Mouse (Mus musculus) layer of hippocampus, postnatal 10 days (tissue): ENCODE measurements around the gene Ptpn6. TPM values are rescaled to one million over a fixed set of nuclear protein-coding genes. Genes with fewer than 3 reads are reported as not detected.

ENCODE experiments used
- DNase-seq, 2 experiments: peaks; one replicate each; pipeline ENCODE4 v3.0.0; 2021; ENCODE audit warnings: low spot score in 2 of 2
- total RNA-seq, 2 experiments: library from RNA; stranded (reverse); gene quantifications; 2 replicates each; pipeline ENCODE4 v1.2.3; 2021

Gene Ptpn6
- total RNA-seq, 2 experiments from 2014 or later: 4.3 to 5.3 TPM

DNA sequence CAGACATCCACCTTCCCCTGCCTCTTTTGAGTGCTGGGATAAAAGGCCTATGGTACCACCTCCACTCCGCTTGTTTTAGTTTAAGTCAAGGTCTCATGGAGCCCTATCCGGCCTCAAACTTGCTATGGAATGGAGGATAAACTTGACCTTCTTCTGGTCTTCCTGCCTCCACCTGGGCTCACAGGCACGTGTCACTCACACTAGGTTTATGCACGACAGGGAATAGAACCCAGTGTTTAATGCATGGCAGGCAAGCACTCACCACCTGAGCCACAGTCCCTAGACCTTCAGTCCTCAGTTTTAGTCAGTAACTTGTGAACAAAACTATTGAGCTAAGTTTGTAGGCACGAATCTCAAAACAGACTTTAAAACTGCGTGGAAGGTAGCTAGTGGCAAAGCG, 7.5 kb downstream of the Ptpn6 start:
- no peak for DNase-seq

DNA sequence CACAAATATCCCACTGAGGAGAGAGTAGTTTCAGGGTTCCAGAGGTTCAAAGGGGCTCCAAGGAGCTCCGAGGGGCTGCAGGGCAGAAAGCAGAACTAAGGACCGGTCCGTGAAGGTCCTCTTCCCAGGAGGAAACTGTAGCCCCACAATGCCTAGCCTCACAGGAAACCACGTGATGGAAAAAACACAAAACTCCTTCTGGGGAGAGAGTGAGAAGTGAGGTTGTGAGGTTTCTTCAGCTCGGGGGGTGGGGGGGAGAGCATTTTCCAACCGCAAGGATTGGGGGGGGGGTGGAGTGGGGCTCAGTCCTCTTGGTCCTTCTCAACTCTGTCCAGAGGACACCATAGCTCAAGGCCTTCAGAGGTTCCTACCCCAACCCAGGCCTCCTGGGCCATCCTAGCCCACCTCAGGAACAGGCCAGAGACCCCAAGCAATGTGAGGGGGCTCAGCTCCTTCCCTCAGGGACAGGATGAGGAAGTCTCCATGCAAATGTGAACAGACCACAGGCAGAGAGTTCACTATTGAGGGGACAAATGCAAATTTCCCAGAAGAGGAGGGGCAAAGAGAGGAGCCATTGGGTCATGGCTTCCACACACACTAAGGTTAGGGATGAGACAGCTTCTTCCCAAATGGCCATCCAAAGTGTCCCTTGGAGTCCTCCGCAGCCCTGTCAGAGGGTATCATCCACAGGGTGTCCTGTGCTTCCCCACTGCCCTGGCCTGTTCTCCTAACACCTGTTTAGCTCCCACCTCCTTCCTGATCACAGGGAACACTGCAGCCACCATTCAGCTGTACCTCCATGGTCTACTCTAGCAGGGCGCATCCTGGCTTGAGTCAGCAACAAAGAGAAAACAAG, 8.4 kb downstream of the Ptpn6 start:
- DNase-seq: no peak

DNA sequence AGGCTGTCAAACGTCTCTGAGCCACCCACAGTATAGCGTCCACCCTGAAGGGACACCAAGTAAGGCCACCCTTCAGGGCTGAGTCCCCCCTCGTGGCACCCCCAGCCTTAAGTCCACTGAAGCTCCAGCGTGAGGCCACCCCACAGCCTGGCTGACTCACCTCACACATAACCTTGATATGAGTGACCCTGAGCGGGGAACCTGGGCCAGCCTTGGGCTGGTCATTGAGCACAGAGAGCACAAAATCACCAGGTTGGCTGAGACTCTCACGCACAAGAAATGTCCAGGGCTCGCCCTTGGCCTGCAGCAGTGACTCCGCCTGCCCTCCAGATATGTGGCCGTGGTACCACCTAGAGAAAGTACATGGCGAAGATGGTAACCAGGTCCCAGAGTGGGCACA, 9.9 kb downstream of the Ptpn6 start:
- DNase-seq: no peak

DNA sequence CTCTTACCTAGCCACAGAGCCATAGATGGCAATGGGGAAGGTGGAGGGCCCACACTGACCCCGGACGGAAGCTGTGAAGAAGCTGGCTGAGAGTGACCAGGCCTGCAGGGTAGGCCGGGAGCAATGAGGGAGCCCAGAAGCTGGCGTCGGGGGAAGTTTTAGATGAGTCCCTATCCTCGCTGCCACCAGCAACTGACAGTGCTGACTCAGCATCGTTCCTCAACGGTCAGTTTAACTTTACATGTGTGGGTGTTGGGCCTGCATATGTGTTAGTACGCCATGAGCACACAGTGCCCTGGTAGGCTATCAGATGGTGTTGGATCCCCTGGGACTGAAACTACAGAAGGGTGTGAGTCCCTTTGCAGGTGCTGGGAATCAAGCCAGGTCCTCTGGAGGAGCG, 14.0 kb downstream of the Ptpn6 start:
- DNase-seq: no peak

DNA sequence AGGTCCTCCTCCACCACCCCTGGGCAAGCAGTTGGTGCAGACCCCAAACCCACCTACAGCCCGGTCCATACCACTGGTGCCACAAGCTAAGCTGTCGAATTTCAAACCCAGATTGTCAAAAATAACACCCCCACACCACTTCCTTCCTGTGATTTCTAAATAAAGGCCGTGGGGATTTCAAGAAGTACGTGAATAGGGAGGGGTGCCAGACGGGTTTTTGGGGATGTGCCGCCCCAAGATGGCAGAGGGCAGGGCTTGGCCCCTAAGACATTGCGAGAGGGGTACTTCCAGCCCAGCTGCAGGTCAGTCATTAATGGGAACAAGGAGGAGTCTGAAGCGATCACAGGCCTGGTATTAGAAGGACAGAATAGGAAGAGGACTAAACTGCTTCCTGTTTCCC, 15.0 kb downstream of the Ptpn6 start:
- no peak for DNase-seq

DNA sequence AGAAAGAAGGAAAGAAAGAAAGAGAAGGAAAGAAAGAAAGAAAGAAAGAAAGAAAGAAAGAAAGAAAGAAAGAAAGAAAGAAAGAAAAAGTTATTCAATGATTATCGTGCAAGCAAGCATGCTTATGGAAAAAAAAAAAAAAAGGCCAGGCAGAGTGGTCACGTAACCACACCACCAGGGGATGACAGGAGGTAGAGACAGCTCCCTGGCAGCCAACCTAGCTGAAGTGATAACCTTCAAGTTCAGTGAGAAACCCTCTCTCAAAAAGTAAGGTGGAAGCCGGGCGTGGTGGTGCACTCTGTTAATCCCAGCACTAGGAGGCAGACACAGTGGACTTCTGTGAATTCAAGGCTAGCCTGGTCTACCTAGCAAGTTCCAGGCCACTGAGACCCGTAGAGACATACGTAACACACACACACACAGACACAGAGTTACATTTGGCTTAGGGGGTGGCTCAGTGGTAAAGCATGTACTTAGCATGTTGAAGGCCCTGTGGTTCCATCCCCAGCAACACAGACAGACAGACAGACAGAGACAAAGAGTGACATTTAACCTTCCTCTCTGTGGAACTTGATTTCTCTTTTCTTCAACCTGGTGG, 15.5 kb downstream of the Ptpn6 start:
- DNase-seq: no peak

DNA sequence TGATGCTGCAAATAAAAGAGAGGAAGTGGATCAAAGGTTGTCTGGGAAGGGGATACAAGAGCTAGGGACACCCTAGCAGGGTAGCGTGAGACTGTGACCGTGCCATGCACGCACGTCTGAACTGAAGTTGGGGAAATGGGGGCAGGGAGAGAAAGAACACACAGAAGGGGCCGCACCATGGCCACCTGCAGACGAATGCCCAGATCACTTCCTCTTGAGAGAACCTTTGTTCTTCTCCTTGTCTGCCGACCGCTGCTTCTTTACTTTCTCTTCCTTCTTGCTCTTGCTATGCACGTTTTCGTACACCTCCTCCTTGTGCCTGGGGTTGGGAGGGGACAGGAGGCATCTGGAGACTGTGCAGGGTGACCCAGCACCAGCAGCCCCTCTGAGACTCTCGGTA, 17.6 kb downstream of the Ptpn6 start:
- DNase-seq: no peak

DNA sequence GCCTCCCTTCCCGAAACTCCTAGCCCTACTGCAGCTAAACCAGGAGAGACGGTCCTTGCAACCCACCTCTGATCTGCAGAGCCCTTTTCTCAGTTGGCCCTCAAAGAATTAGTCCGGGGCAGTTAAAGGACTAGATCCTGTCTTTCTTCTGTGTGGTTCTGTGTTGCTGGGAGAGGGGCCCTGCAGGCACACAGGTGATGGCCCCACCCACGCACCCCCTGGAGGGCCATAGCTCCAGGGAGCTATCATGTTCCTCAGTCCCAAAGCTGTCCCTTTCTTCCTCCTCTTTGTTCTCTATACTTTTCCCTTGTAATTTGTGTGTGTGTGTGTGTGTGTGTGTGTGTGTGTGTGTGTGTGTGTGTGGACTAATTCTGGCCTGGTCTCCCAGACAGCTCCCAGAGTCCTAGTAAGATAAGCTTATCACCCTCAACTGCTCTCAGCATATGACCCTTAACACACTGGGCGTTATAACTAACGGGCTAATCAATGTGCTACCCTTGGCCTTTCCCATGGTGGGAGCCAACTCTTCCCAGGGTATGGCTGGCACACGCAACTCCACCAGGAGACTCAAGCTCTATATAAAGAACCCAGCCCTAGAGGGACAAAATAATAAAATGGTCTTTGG, 19.0 kb downstream of the Ptpn6 start:
- DNase-seq: no peak

DNA sequence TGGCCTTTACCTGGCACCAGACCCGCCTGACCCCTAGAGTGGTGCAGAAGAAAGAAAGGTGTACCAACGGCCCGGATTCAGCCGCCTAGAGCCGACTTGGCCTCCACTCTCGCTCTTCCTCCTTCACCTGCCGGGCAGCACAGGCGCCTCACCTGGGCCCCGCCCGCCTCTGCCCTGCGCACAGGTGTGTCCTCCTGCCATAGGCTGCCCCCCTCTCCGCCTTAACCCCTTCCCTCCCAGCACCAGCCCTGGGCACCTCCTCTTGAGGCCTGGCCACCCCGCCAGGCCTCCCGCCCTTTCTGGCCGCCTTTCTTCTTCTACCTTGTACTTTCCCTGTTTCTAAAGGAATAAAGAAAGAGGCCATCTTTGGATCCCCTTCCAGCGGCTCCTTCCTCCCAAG, 19.8 kb downstream of the Ptpn6 start:
- no peak for DNase-seq

DNA sequence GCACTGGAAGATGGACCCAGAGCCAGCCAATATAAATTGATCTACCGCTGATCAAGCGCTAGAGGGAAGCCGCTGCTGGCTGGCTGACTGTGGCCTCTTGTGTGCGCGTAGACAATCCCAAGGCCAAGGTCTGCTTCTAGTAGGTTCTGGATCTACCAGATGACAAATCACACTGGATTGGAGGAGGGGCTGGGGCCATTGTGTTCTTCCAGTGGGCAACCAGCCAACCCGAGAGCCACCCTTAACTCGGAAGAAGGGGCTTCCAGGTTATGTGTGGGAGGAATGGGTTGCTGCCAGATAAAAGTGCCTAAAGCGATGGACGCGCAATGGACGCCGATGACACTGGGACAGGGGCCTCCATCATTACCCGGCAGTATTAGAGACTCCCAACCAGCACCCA, 20.5 kb downstream of the Ptpn6 start:
- DNase-seq: no peak

DNA sequence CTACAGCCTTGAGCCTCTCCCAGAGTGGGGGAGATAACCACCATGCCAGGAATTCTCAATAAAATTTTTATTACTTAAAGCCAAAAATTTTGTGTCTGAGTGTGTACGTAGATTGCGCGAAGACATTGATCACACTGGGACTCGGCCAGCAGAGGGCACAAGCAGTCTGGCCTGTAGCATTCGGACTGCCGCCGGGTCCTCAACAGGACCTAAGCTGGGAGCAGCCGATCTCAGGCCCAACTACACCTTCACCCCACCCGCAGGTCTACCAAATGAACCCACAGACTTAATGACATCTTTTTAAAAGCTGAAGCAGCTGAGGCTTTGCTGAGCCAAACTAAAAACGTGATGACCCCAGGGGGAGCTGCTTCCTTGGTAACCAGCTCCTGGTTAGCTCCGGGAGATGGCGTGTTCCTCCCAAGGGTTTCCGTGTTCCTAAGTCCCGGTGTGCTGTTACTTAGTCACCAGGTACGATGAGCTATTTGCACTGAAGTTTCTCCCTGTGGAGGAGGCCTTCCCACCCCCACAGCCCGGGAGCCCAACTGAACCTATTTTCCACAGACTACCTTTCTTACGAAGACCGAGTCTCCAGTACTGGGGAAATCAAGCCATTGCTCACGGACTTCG, 21.5 kb downstream of the Ptpn6 start:
- no peak for DNase-seq

DNA sequence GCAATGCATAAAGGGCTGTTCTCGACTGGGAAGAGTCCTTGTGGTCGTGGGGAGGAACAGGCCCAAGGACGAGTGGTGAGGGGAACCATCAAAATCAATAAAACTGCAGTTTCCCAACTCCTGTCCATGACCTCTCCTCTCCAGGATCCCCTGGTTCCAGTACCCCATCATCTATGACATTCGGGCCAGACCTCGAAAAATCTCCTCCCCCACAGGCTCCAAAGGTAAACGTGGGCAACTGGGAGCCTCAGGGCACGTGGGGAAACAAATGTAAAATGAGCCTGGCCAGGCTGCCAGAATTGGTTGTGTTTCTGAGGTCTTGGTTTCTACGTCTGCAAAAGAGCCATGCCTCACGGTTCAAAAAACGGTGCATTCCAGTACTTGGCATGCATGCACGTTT, 25.6 kb downstream of the Ptpn6 start:
- no peak for DNase-seq

DNA sequence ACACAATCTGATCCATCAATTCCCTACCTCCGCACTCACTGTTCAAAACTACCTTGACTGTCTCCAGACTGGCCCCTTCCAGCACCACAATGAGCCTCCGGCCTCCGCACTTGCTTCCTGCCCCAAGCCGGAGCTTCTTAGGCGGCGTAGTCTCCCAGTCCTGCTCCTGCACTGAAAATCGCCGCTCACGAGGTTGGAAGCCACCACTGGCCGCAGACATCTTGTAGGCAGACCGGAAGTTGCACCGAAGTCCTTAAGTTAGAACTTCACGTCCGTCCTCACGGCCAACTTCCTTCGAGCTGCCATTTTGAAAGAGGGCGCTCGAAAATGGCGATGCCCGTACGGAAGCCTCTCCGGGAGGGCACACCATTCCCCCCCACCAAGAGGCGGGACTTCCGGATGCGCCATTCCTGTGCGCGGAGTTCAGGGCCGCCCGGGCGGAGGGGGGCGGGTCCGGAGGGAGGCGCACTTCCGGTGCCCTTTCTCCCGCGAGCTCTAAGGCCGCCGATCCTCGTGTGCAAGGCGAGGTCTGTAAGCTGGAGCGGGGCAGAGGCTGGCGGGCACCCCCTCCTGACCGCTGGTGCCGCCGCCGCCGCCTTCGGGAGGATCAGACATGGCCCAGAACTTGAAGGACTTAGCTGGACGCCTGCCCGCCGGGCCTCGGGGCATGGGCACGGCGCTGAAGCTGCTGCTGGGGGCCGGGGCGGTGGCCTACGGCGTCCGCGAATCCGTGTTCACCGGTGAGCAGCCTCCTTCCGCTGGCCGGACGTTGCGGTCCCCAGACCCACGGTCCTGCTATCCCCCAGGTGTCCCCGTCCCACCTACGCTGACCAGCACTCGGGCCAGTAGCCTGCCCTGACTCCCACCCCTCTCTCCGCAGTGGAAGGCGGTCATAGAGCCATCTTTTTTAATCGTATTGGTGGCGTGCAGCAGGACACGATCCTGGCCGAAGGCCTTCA, 26.4 kb downstream of the Ptpn6 start, which contains the start of the genes Emg1 and Phb2:
Gene Emg1 (minus strand): TSS at position 355 of the 959 bp plus-strand sequence.
Gene Phb2 (plus strand): TSS at position 513 of the 959 bp plus-strand sequence.
- peak; percentile 96 to 97 for DNase-seq

DNA sequence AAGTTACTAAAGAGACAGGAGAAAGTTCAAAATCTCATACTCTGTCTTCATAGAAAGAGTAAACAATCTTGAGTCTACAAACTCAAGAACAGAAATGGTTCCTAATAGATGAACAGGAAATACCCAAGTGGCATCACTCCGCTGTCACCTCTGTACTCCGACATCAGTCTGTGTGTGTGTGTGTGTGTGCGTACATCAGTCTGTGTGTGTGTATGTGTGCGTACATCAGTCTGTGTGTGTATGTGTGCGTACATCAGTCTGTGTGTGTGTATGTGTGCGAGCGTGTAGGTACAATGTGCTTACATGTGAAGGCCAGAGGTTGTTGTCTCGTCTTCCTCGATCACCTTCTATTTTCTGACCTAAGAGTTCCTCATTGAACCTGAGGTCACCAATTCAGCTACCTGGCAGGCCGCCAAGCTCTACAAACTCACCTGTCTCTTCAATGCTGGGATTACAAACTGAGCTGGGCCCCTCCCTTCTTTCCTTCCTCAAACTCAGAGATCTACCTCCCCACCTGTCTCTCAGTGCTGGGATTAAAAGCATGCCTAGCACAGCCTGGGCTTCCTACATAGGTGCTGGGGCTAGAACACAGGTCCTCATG, 30.1 kb downstream of the Ptpn6 start:
- no peak for DNase-seq

DNA sequence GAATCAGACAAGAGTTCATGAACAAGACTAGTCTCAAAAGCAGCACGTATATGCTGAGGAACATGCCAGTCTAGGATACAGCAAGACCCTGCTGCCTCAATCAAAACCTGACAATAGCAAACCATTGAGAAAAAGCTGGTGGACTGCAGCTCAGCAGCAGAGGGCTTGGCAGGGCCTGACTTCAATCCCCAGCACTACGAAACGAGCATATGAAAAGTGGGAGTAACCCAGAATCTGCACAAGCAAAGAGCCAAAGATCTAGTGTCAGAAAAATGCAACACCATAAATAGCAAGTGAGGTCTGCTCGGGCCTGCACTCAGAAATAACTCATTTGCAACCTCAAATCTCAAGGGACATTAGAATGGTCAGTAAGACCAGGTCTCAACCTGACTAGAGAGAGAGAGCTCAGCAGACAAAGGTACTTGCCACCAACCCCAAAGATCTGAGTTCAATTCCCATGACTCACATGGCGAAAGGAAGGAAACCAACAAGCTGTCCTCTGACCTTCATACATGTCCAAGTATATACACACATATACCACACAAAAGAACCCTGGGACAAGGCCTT, 32.4 kb downstream of the Ptpn6 start:
- no peak for DNase-seq

DNA sequence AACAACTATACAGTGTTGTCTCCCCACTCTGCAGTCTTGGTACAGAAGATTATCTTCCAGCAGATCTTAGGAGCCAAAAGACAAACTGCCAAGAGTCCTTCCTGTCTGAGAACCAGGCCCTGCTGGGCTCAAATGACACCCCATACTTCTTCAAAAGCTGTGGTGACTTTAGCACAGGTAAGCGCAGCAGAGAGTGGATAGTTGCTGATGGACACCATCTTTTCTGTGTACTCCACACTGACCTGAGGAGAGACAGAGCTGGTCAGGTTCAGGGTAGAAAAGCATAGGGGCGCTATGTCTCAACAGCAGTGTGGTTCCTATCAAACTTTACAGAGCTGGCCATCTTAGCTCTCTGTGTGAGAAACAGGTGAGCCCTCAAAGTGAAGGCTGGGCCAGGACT, 34.1 kb downstream of the Ptpn6 start:
- no peak for DNase-seq

DNA sequence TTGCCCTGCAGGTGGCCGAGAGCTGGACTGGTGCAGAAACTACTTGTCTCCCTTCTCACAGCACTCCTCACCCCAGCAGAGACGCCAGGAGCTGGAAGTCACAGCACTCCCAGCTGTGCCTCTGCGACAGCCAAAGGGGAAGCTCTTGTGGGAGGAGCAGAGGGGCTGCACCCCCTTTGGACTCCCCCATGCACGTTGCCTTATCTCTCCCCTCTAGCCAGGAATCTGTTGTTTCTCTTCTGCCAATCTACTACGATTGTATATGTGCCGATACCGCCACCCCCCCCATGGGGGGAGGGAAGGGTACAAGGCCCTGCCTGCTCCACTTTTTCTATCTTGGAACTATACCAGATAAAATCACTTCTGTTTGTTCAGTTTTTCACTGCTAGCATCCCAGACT, 34.7 kb downstream of the Ptpn6 start:
- DNase-seq: no peak

DNA sequence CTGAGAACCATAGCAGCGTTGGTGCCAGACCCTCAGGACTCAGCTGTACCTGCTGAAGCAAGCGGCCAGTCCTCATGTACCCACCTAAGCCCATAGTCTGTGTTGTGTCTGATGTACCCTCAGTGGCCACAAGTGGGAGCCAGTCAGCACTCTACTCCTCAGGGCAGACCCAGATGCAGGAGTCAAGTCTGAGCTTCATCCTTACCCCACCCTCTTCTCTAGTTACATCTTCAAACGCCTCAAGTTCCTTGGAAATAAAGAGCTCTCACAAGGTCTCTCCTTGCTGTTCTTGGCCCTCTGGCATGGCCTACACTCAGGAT, 35.8 kb downstream of the Ptpn6 start:
- DNase-seq: peak; percentile 77 to 82

DNA sequence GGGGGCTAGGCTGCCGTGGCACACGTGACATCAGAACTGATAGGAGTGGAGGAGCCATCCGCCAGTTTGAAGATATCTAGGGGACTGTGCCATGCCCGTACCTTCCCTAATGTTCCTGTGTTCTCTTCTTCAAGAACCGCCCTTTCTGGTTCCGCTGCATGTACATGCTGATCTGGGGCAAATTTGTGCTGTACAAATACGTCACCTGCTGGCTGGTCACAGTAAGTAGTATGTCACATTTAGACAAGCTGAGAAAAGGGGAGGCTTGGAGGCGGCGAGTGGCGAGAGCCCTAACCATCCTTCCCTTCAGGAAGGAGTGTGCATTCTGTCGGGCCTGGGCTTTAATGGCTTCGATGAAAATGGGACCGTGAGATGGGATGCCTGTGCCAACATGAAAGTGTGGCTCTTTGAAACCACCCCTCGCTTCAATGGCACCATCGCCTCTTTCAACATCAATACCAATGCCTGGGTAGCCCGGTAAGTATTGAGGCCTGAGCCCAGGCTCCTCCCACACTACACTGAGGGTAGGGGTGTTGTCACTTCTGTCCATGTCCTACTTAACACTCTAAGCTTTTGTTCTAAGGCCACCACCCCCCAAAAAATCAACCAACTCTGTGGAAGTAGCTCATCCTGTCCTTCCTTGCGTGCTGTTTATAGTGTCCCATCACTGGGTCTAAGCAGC, 36.3 kb downstream of the Ptpn6 start:
- DNase-seq: no peak

DNA sequence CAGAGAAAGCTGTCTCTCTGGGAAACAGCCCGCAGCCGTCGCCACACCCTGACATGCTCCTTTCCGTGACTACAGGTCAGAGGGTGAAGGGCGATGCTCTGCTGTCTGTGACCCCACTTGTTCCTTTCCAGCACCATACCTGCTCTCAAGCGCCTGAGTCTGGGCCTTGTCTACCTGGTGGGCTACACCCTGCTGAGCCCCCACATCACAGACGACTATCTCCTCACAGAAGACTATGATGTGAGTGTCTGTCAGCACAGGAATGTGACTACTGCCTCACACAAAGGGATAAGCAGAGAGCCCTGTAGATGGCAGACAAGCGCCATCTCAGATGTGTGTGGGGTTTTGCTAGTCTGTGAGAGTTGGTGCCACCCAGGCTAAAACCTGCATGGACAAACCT, 37.2 kb downstream of the Ptpn6 start:
- peak in 1 of 2 experiments; percentile 46 for DNase-seq
